20 mouse cellular contexts compared by ENCODE assay signal in genomic region chr11:34153749-34154525, GRCm38 (mm10). TPM values are rescaled to one million over a fixed set of nuclear protein-coding genes. Genes with fewer than 3 reads are reported as not detected.
DNase-seq lines count a peak whose midpoint lies in the region; ATAC-seq lines count a peak whose summit lies in the region.
"Had no signal": no experiment of that assay in that cellular context is flagged by ENCODE, and none has a peak within 500 bp of the region (broad histone marks: within the 10 kb centered on the region; RNA-seq: fewer than 3 reads in every experiment).

No protein-coding gene starts in this region.

- no peaks in the 10 kb centered on the region for H3K9me3 ChIP-seq in hindbrain, embryonic 16.5 days (ENCODE audit: control insufficient read depth, low read length)
- no peaks in the 10 kb centered on the region for H3K9me3 ChIP-seq in forebrain, embryonic 16.5 days (ENCODE audit: control insufficient read depth, low read length)
- H3K9me3 ChIP-seq: forebrain, embryonic 13.5 days; hindbrain, embryonic 13.5 days; limb, embryonic 10.5 days; liver, embryonic 13.5 days had no signal

- DNase-seq in urinary bladder, adult 18-20 months (ENCODE audit: low spot score in 2 of 2): peak; percentile 60 to 79
- DNase-seq in urinary bladder, postnatal 10 days (ENCODE audit: low spot score): no peak
- DNase-seq in cerebellum, postnatal 25 days: peak; percentile 63 to 82
- peak; percentile 51 for DNase-seq in lung, postnatal 25 days (ENCODE audit: low spot score)
- DNase-seq in neural tube, embryonic 10.5 days (ENCODE audit: extremely low spot score, low spot score): no peak
- DNase-seq: adrenal gland, adult 2 months; gastrocnemius, postnatal 10 days; heart, postnatal 10 days; kidney, adult 11 months; liver, embryonic 13.5 days had no signal

- H3K36me3 ChIP-seq in hindbrain, embryonic 16.5 days (ENCODE audit: control insufficient read depth, insufficient read depth, low read length): no peaks in the 10 kb centered on the region
- H3K36me3 ChIP-seq in forebrain, embryonic 16.5 days (ENCODE audit: control insufficient read depth, insufficient read depth): no peaks in the 10 kb centered on the region
- H3K36me3 ChIP-seq: hindbrain, embryonic 13.5 days; limb, embryonic 10.5 days; liver, embryonic 13.5 days had no signal

- no peak overlapping the region for H3K27ac ChIP-seq in hindbrain, embryonic 16.5 days (ENCODE audit: low read depth, low read length)
- H3K27ac ChIP-seq in forebrain, embryonic 16.5 days (ENCODE audit: low read length): no peak overlapping the region
- H3K27ac ChIP-seq: forebrain, embryonic 13.5 days; hindbrain, embryonic 13.5 days; limb, embryonic 10.5 days; liver, embryonic 13.5 days had no signal

- no peaks in the 10 kb centered on the region for H3K27me3 ChIP-seq in hindbrain, embryonic 16.5 days (replicated peaks; ENCODE audit: control insufficient read depth, insufficient read depth, low read length)
- H3K27me3 ChIP-seq in forebrain, embryonic 16.5 days (replicated peaks; ENCODE audit: control insufficient read depth, insufficient read depth, low read length): no peaks in the 10 kb centered on the region
- H3K27me3 ChIP-seq: hindbrain, embryonic 13.5 days; liver, embryonic 13.5 days had no signal

- WGBS in hindbrain, embryonic 16.5 days: 88% methylated on average over 5 of the region's 5 CpGs
- WGBS in forebrain, embryonic 16.5 days: 82% methylated on average over 5 of the region's 5 CpGs

- H3K9ac ChIP-seq in hindbrain, embryonic 16.5 days (ENCODE audit: low read depth, low read length): no peak overlapping the region
- H3K9ac ChIP-seq in forebrain, embryonic 16.5 days (replicated peaks; ENCODE audit: low read depth, low read length): no peak overlapping the region
- H3K9ac ChIP-seq: forebrain, embryonic 13.5 days; hindbrain, embryonic 13.5 days; liver, embryonic 13.5 days had no signal

- H3K4me3 ChIP-seq in hindbrain, embryonic 16.5 days (ENCODE audit: low read length): no peak overlapping the region
- no peak overlapping the region for H3K4me3 ChIP-seq in forebrain, embryonic 16.5 days (replicated peaks; ENCODE audit: low read length)
- H3K4me3 ChIP-seq: forebrain, embryonic 13.5 days; hindbrain, embryonic 13.5 days; limb, embryonic 10.5 days; liver, embryonic 13.5 days had no signal

- no peaks in the 10 kb centered on the region for H3K4me1 ChIP-seq in hindbrain, embryonic 16.5 days (ENCODE audit: control insufficient read depth, insufficient read depth, low read depth, low read length)
- H3K4me1 ChIP-seq in forebrain, embryonic 16.5 days (replicated peaks; ENCODE audit: control insufficient read depth, insufficient read depth, low read length): no peaks in the 10 kb centered on the region
- H3K4me1 ChIP-seq: forebrain, embryonic 13.5 days; hindbrain, embryonic 13.5 days; limb, embryonic 10.5 days; liver, embryonic 13.5 days had no signal

- H3K4me2 ChIP-seq in hindbrain, embryonic 16.5 days (ENCODE audit: low read length): no peak overlapping the region
- H3K4me2 ChIP-seq in forebrain, embryonic 16.5 days (ENCODE audit: low read length): no peak overlapping the region
- H3K4me2 ChIP-seq: forebrain, embryonic 13.5 days; hindbrain, embryonic 13.5 days; liver, embryonic 13.5 days had no signal

- no peak for ATAC-seq in hindbrain, embryonic 16.5 days
- ATAC-seq in forebrain, embryonic 16.5 days: no peak
- ATAC-seq: forebrain, embryonic 13.5 days; midbrain, embryonic 16.5 days had no signal

RNA-seq across cellular contexts. Expression of gene Foxi1, which starts 54.0 kb away (rescaled TPM):
- not detected in 2 replicates for polyA plus RNA-seq in hindbrain, embryonic 16.5 days (2015; fragmentation: Nextera tagmentation; extraction: Ambion mirVana)
- polyA plus RNA-seq in forebrain, embryonic 16.5 days (2015; fragmentation: Nextera tagmentation; extraction: Ambion mirVana): 0.14 TPM in 1 of 2 replicates, not detected in the other
- polyA plus RNA-seq: adrenal gland, adult 2 months; brain, embryonic 14.5 days; forebrain, embryonic 13.5 days; hindbrain, embryonic 13.5 days; limb, embryonic 10.5 days; liver, embryonic 13.5 days; midbrain, embryonic 16.5 days; neural tube, embryonic 11.5 days; small intestine, adult 2 months; stomach, embryonic 14.5 days had no signal

RNA-seq across cellular contexts. Expression of gene 4930469K13Rik, which starts 55.6 kb away (rescaled TPM):
- 7.9 and 9.6 TPM in 2 replicates for polyA plus RNA-seq in hindbrain, embryonic 16.5 days (2015; fragmentation: Nextera tagmentation; extraction: Ambion mirVana)
- polyA plus RNA-seq in forebrain, embryonic 16.5 days (2015; fragmentation: Nextera tagmentation; extraction: Ambion mirVana): not detected in 2 replicates
- polyA plus RNA-seq: adrenal gland, adult 2 months; forebrain, embryonic 13.5 days; limb, embryonic 10.5 days; liver, embryonic 13.5 days; midbrain, embryonic 16.5 days; small intestine, adult 2 months had no signal

Comparison
In these comparisons a context has a peak if more than half of its experiments do, and no peak if none do; other contexts are left out.
1. DNase-seq: peak in urinary bladder, adult 18-20 months (2 of 2), cerebellum, postnatal 25 days (2 of 2) and lung, postnatal 25 days (single experiment); none in urinary bladder, postnatal 10 days (single experiment) and neural tube, embryonic 10.5 days (single experiment).